Mouse (Mus musculus) heart, embryonic 16.5 days (tissue): ENCODE results near the gene Pank2. TPM values are rescaled to one million over a fixed set of nuclear protein-coding genes. Genes with fewer than 3 reads are reported as not detected.
"Not testable (repeated sequence)": the region's sequence is repeated elsewhere in the genome, so short reads cannot be mapped to it uniquely, and the experiment has no call there.

Experiments used
- ATAC-seq: fragments of 200-750 bp; cut with Nextera tagmentation; replicated peaks from 2 replicates; pipeline ENCODE4 v1.8.0; 2017; ENCODE audit warnings: moderate number of reproducible peaks; ENCODE audit not compliant: insufficient read depth, low FRiP score; ENCODE audit errors: extremely low read depth
- H3K27ac ChIP-seq: fragments of 300-500 bp; sonication (generic); 2 replicates; pipeline ENCODE4 v1.5.1; 2014; ENCODE audit warnings: mild to moderate bottlenecking, low read length, control low read depth, moderate library complexity
- H3K27me3 ChIP-seq: fragments of 300-500 bp; sonication (generic); 2 replicates; pipeline ENCODE4 v1.6.1; 2014; ENCODE audit warnings: low read length, mixed read lengths; ENCODE audit not compliant: control insufficient read depth, insufficient read depth
- H3K36me3 ChIP-seq: fragments of 300-500 bp; sonication (generic); 2 replicates; pipeline ENCODE4 v1.6.1; 2014; ENCODE audit not compliant: control insufficient read depth, insufficient read depth
- H3K4me1 ChIP-seq: fragments of 300-500 bp; sonication (generic); 2 replicates; pipeline ENCODE4 v1.6.1; 2014; ENCODE audit warnings: low read length, mixed read lengths; ENCODE audit not compliant: control insufficient read depth, insufficient read depth
- H3K4me2 ChIP-seq: fragments of 300-500 bp; sonication (generic); 2 replicates; pipeline ENCODE4 v1.6.1; 2014; ENCODE audit warnings: low read depth, mild to moderate bottlenecking, control low read depth, low read length
- H3K4me3 ChIP-seq: fragments of 300-500 bp; sonication (generic); 2 replicates; pipeline ENCODE4 v1.5.1; 2014; ENCODE audit warnings: mild to moderate bottlenecking, control low read depth, low read length
- H3K9ac ChIP-seq: fragments of 300-500 bp; sonication (generic); 2 replicates; pipeline ENCODE4 v1.6.1; 2014; ENCODE audit warnings: low read length, control low read depth
- H3K9me3 ChIP-seq: fragments of 300-500 bp; sonication (generic); replicated peaks from 2 replicates; pipeline ENCODE4 v1.6.1; 2016; ENCODE audit warnings: low read length; ENCODE audit not compliant: control insufficient read depth
- WGBS: fragments of 180-500 bp; shearing (Covaris S2); extraction: QIAGEN DNeasy Blood & Tissue Kit; methylation state at CpG from one replicate; pipeline ENCODE4 v1.1.7; 2014; 5-methylcytosine and 5-hydroxymethylcytosine counted together
- polyA plus RNA-seq: library from polyadenylated mRNA; unstranded; fragments of >200 nt; fragmentation: Nextera tagmentation; extraction: Ambion mirVana; gene quantifications from 2 replicates; pipeline ENCODE4 v1.2.1, GENCODE M21; 2015

The Pank2 gene
- 20.0 and 22.9 TPM in 2 replicates for polyA plus RNA-seq

- H3K4me2 ChIP-seq = peak within 1 kb of the TSS; percentile 95
- peaks cover 34% of the 10 kb centered on the region for H3K4me1 ChIP-seq
- ATAC-seq = peak; percentile 98
- WGBS = under 1% methylated on average over 49 of the region's 49 CpGs
- H3K9me3 ChIP-seq = no peaks in the 10 kb centered on the region
- peak within 1 kb of the TSS; percentile 96 for H3K9ac ChIP-seq
- 0 out of 2 replicates have a peak, but pooled peaks cover 2% of the 10 kb centered on the region for H3K36me3 ChIP-seq
- peak within 1 kb of the TSS; percentile 89 for H3K4me3 ChIP-seq
- H3K27ac ChIP-seq = peak within 1 kb of the TSS; percentile 99
- no peaks in the 10 kb centered on the region for H3K27me3 ChIP-seq
These were observed at the start of gene Pank2 for GRCm38 (mm10) chr2:131262213-131262672. Gene Pank2, plus strand, starts transcription at chr2:131262495.

GRCm38 (mm10) chr2:131213773-131214172, 48.5 kb upstream of the Pank2 start:
- Histone ChIP-seq H3K9ac (no peak overlapping the region), H3K4me2 (no peak overlapping the region), H3K27ac (0 out of 2 replicates have a peak overlapping the region, but pooled peaks have one; percentile 9), H3K36me3 (peaks cover 10% of the 10 kb centered on the region), H3K4me3 (no peak overlapping the region), H3K9me3 (no peaks in the 10 kb centered on the region), H3K27me3 (no peaks in the 10 kb centered on the region), H3K4me1 (peaks cover 25% of the 10 kb centered on the region)
- WGBS = 71% methylated on average over 7 of the region's 7 CpGs
- no peak for ATAC-seq

GRCm38 (mm10) chr2:131215941-131216858, 46.1 kb upstream of the Pank2 start:
- H3K27ac ChIP-seq = peak overlapping the region; percentile 36
- H3K9me3 ChIP-seq = no peaks in the 10 kb centered on the region
- WGBS = 54% methylated on average over 7 of the region's 7 CpGs
- no peak overlapping the region for H3K4me3 ChIP-seq
- ATAC-seq = peak; percentile 26; the same call in 1 of the 2 replicates
- peaks cover 10% of the 10 kb centered on the region for H3K36me3 ChIP-seq
- H3K4me2 ChIP-seq = no peak overlapping the region
- no peaks in the 10 kb centered on the region for H3K27me3 ChIP-seq
- H3K9ac ChIP-seq = no peak overlapping the region
- H3K4me1 ChIP-seq = peaks cover 17% of the 10 kb centered on the region

GRCm38 (mm10) chr2:131220030-131220429, 42.3 kb upstream of the Pank2 start:
- Histone ChIP-seq H3K9ac (no peak overlapping the region), H3K36me3 (no peaks in the 10 kb centered on the region), H3K4me3 (no peak overlapping the region), H3K27ac (no peak overlapping the region), H3K4me1 (peaks cover 10% of the 10 kb centered on the region), H3K9me3 (no peaks in the 10 kb centered on the region), H3K27me3 (no peaks in the 10 kb centered on the region), H3K4me2 (no peak overlapping the region)
- no peak for ATAC-seq
- 46% methylated on average over 4 of the region's 4 CpGs for WGBS

GRCm38 (mm10) chr2:131221853-131222515, 40.3 kb upstream of the Pank2 start:
- Histone ChIP-seq H3K9ac (no peak overlapping the region), H3K36me3 (no peaks in the 10 kb centered on the region), H3K9me3 (no peaks in the 10 kb centered on the region), H3K27ac (no peak overlapping the region), H3K27me3 (no peaks in the 10 kb centered on the region), H3K4me1 (no peaks in the 10 kb centered on the region), H3K4me3 (no peak overlapping the region), H3K4me2 (no peak overlapping the region)
- WGBS = 52% methylated on average over 3 of the region's 3 CpGs
- no peak for ATAC-seq

GRCm38 (mm10) chr2:131222562-131222961, 39.7 kb upstream of the Pank2 start:
- ATAC-seq = no peak
- Histone ChIP-seq H3K4me3 (no peak overlapping the region), H3K9ac (no peak overlapping the region), H3K36me3 (no peaks in the 10 kb centered on the region), H3K4me2 (no peak overlapping the region), H3K9me3 (no peaks in the 10 kb centered on the region), H3K27me3 (no peaks in the 10 kb centered on the region), H3K27ac (no peak overlapping the region), H3K4me1 (no peaks in the 10 kb centered on the region)
- WGBS = 17% methylated on average over 5 of the region's 5 CpGs

- H3K9me3 ChIP-seq = no peaks in the 10 kb centered on the region
- no peak overlapping the region for H3K9ac ChIP-seq
- no peaks in the 10 kb centered on the region for H3K36me3 ChIP-seq
- H3K4me3 ChIP-seq = no peak overlapping the region
- H3K27me3 ChIP-seq = no peaks in the 10 kb centered on the region
- no peak overlapping the region for H3K4me2 ChIP-seq
- ATAC-seq = no peak
- H3K27ac ChIP-seq = no peak overlapping the region
- WGBS = 78% methylated on average over 1 of the region's 1 CpGs
- H3K4me1 ChIP-seq = no peaks in the 10 kb centered on the region
These were observed 38.7 kb upstream of the Pank2 start for GRCm38 (mm10) chr2:131223569-131223968.

- Histone ChIP-seq H3K4me3 (no peak overlapping the region), H3K4me2 (no peak overlapping the region), H3K9me3 (no peaks in the 10 kb centered on the region), H3K9ac (no peak overlapping the region), H3K36me3 (no peaks in the 10 kb centered on the region), H3K27me3 (no peaks in the 10 kb centered on the region), H3K4me1 (no peaks in the 10 kb centered on the region), H3K27ac (no peak overlapping the region)
- 81% methylated on average over 6 of the region's 6 CpGs for WGBS
- ATAC-seq = no peak; the same call in 1 of the 2 replicates
These were observed 37.1 kb upstream of the Pank2 start for GRCm38 (mm10) chr2:131225178-131225577.

GRCm38 (mm10) chr2:131226669-131227068, 35.6 kb upstream of the Pank2 start:
- 57% methylated on average over 2 of the region's 2 CpGs for WGBS
- not testable (repeated sequence) for ATAC-seq, H3K9ac ChIP-seq, H3K9me3 ChIP-seq, H3K27me3 ChIP-seq, H3K27ac ChIP-seq, H3K4me3 ChIP-seq, H3K36me3 ChIP-seq, H3K4me1 ChIP-seq, H3K4me2 ChIP-seq
